Mouse (Mus musculus) ES-E14 (cell line): ENCODE results near the gene 3425401B19Rik. TPM values are rescaled to one million over a fixed set of nuclear protein-coding genes. Genes with fewer than 3 reads are reported as not detected.

Source experiments
- DNase-seq: peaks from one replicate; pipeline ENCODE4 v3.0.0-alpha.2; 2013; ENCODE audit warnings: low read depth, low spot score
- H3K27ac ChIP-seq: 2 replicates; pipeline ENCODE4 v1.5.1; 2012; ENCODE audit warnings: low read depth, mild to moderate bottlenecking, low read length, moderate library complexity, mixed read lengths; ENCODE audit not compliant: poor library complexity, insufficient read depth, severe bottlenecking
- H3K36me3 ChIP-seq: 2 replicates; pipeline ENCODE4 v1.6.1; 2012; ENCODE audit warnings: mild to moderate bottlenecking, low read length, moderate library complexity, mixed read lengths; ENCODE audit not compliant: control insufficient read depth, poor library complexity, insufficient read depth, severe bottlenecking
- H3K4me1 ChIP-seq, 2 experiments: fragments of 150-350 bp in 1 of 2; sonication (generic) in 1 of 2; 2 replicates each; pipeline ENCODE4 v1.6.1; 2012; ENCODE audit warnings: low read length in 2 of 2, mild to moderate bottlenecking in 1 of 2, mixed read lengths in 1 of 2; ENCODE audit not compliant: control insufficient read depth in 2 of 2, insufficient read depth in 2 of 2, poor library complexity in 1 of 2
- H3K4me3 ChIP-seq, 2 experiments: fragments of 150-350 bp in 1 of 2; sonication (generic) in 1 of 2; 2 replicates each; pipeline ENCODE4 v1.5.1; 2012; ENCODE audit warnings: low read length in 2 of 2, low read depth in 1 of 2, mild to moderate bottlenecking in 1 of 2, mixed read lengths in 1 of 2; ENCODE audit not compliant: insufficient read depth in 1 of 2, poor library complexity in 1 of 2, severe bottlenecking in 1 of 2
- H3K9ac ChIP-seq: 2 replicates; pipeline ENCODE4 v1.6.1; 2012; ENCODE audit warnings: low read depth, mild to moderate bottlenecking, low read length, mixed read lengths; ENCODE audit not compliant: poor library complexity, insufficient read depth, severe bottlenecking
- H3K9me3 ChIP-seq: fragments of 150-350 bp; sonication (generic); 2 replicates; pipeline ENCODE4 v1.6.1; 2012; ENCODE audit warnings: low read depth, mild to moderate bottlenecking, low read length; ENCODE audit not compliant: control insufficient read depth, insufficient read depth
- CHD2 ChIP-seq: IDR thresholded peaks from 2 replicates; pipeline ENCODE4 v1.6.1; 2014; ENCODE audit warnings: mild to moderate bottlenecking, low read depth, low read length, inconsistent platforms
- HCFC1 ChIP-seq: IDR thresholded peaks from 2 replicates; pipeline ENCODE4 v1.6.1; 2012; ENCODE audit warnings: low read length, inconsistent platforms, borderline replicate concordance; ENCODE audit not compliant: insufficient read depth
- MAFK ChIP-seq: IDR thresholded peaks from 2 replicates; pipeline ENCODE4 v1.6.1; 2014; ENCODE audit warnings: mild to moderate bottlenecking, low read depth, low read length, inconsistent platforms; ENCODE audit not compliant: insufficient read depth
- ZC3H11A ChIP-seq: IDR thresholded peaks from 2 replicates; pipeline ENCODE4 v1.6.1; 2012; ENCODE audit warnings: low read depth, mild to moderate bottlenecking, inconsistent platforms, low read length, borderline replicate concordance
- ZNF384 ChIP-seq: IDR thresholded peaks from 2 replicates; pipeline ENCODE4 v1.6.1; 2012; ENCODE audit warnings: low read depth, low read length, inconsistent platforms
- in situ Hi-C, 2 experiments: fragments of 600-800 bp; cut with MboI; formaldehyde crosslinking; loops; one replicate each; pipeline ENCODE4 v1.15.1; 2025; ENCODE audit warnings: low sequenced_read_pairs in 2 of 2, inconsistent platforms in 1 of 2; ENCODE audit not compliant: unreplicated experiment in 2 of 2
- total RNA-seq: library from RNA; depleted of rRNA; stranded (reverse); fragments of 300-350 nt; gene quantifications from 2 replicates; pipeline ENCODE4 v1.2.3, GENCODE M21; 2012

The 3425401B19Rik gene
- total RNA-seq, 1 experiment = 0.31 TPM

- H3K4me1 ChIP-seq = no peaks in the 10 kb centered on the region
- H3K9ac ChIP-seq = no peak overlapping the region
- in situ Hi-C loops = loop anchor here in 1 of 2 experiments (10.0 kb wide), 1 partner anchor 58 kb away; no protein-coding TSS in a partner anchor
- no peak for DNase-seq
- no peaks in the 10 kb centered on the region for H3K36me3 ChIP-seq
- H3K27ac ChIP-seq = no peak overlapping the region
- TF ChIP-seq HCFC1 = no peak
- TF ChIP-seq CHD2 = no peak
- TF ChIP-seq ZNF384 = no peak
- TF ChIP-seq MAFK = no peak
- no peak for TF ChIP-seq ZC3H11A
- H3K9me3 ChIP-seq = no peaks in the 10 kb centered on the region
- no peak overlapping the region for H3K4me3 ChIP-seq
Observed at GRCm38 (mm10) chr14:32716763-32717439, 31.8 kb upstream of the 3425401B19Rik start.

GRCm38 (mm10) chr14:32715489-32715888, 30.4 kb upstream of the 3425401B19Rik start:
- no peak overlapping the region for H3K27ac ChIP-seq
- no peak for DNase-seq
- H3K4me1 ChIP-seq = no peaks in the 10 kb centered on the region
- in situ Hi-C loops = loop anchor here in 1 of 2 experiments (10.0 kb wide), 1 partner anchor 59 kb away; no protein-coding TSS in a partner anchor
- H3K9ac ChIP-seq = no peak overlapping the region
- H3K4me3 ChIP-seq = no peak overlapping the region
- H3K9me3 ChIP-seq = no peaks in the 10 kb centered on the region
- no peak for TF ChIP-seq MAFK
- TF ChIP-seq HCFC1 = no peak
- H3K36me3 ChIP-seq = no peaks in the 10 kb centered on the region

- H3K9ac ChIP-seq = no peak overlapping the region
- no peak for TF ChIP-seq CHD2
- no peak for TF ChIP-seq ZC3H11A
- TF ChIP-seq MAFK = no peak
- no peak for TF ChIP-seq HCFC1
- TF ChIP-seq ZNF384 = no peak
- no peaks in the 10 kb centered on the region for H3K36me3 ChIP-seq
- no peak overlapping the region for H3K4me3 ChIP-seq
- H3K4me1 ChIP-seq = no peaks in the 10 kb centered on the region
- no peak for DNase-seq
- in situ Hi-C loops = loop anchor here in 1 of 2 experiments (10.0 kb wide), 1 partner anchor 60 kb away; no protein-coding TSS in a partner anchor
- no peak overlapping the region for H3K27ac ChIP-seq
- H3K9me3 ChIP-seq = no peaks in the 10 kb centered on the region
Observed at GRCm38 (mm10) chr14:32715076-32715475, 30.0 kb upstream of the 3425401B19Rik start.

GRCm38 (mm10) chr14:32709861-32710260, 24.8 kb upstream of the 3425401B19Rik start:
- DNase-seq = no peak

More at GRCm38 (mm10) chr14:32709861-32710260, 24.8 kb upstream of the 3425401B19Rik start:
- Histone ChIP-seq H3K9me3 (no peaks in the 10 kb centered on the region), H3K36me3 (no peaks in the 10 kb centered on the region), H3K27ac (no peak overlapping the region), H3K4me1 (peaks cover 0 to 2% of the 10 kb centered on the region in 2 experiments; a peak in 1 of 4 replicates), H3K9ac (no peak overlapping the region), H3K4me3 (no peak overlapping the region)
- in situ Hi-C loops = loop anchor here in 1 of 2 experiments (10.0 kb wide), 1 partner anchor 65 kb away; no protein-coding TSS in a partner anchor
- no peak for TF ChIP-seq MAFK
- no peak for TF ChIP-seq HCFC1
- TF ChIP-seq ZC3H11A = no peak
- no peak for TF ChIP-seq CHD2
- TF ChIP-seq ZNF384 = no peak
